Mouse (Mus musculus) CH12F3 (cell line): ENCODE data around the gene Nrn1.

Source experiments
- in situ Hi-C: fragments of 300-500 bp; cut with MboI; formaldehyde crosslinking; loops from 2 replicates; pipeline ENCODE4 v1.14.3; 2020; ENCODE audit warnings: low sequenced_read_pairs

Nrn1 gene

DNA sequence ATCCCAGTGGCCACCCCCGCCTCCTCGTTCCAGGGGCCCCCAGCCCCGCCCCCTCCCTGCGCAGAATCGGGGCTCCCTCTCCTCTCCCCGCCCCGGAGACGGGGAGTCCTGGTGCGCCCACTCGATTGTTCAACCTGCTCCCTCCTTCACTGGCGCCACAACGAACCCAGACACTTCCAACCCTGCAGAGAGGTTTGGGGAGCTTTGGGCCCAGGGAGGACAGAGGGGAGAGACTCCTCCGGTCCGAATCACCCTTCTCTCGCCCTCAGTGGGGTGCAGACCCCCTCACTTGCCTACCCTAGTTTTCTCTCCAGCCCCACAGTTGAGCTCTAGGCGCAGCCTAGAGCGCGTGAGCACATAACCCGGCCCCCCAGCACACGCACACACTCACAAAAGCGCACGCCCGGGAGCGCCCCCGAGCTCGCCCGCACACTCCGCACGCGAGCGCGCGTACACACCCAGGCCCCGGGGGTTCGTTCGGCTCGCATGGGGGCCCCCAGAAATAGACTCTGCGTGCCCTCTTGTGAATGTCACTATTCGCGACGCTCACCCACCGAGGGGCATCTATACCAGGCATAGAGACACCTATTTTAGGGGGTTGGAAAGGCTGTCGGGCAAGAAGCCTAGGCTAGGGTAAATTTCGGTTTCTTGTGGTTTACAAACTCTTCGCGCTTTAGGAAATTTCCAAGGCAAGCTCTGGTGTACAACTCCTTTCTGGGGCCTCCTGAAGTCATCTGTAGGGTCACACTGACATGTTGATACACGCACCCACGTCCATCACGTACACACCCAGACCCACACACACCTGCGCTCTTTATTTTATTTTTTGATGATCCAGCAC lies at the start of gene Nrn1:
TSS of gene Nrn1 (minus strand) at position 401 of the 841 bp plus-strand sequence.
- in situ Hi-C loops: no loop called here

DNA sequence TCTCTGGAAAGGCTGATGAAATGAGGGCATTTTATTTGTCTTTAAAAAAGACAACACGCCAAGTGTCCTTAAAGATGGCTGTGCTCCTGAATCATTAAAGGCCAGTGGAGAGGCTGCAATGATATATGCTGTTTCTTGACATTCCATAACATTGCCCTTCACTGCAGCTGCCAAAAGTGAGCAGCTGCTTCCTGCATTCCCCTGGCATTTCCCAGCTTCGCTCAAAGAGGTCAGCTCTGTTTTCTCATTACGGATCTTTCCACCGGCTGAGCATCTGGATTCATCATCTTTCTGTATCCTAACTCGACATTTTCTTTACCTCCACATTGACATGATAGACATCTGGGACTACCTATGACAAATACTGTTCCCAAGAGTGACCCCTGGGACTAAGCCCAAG lies 44.7 kb upstream of the Nrn1 start:
- in situ Hi-C loops: no loop called here

DNA sequence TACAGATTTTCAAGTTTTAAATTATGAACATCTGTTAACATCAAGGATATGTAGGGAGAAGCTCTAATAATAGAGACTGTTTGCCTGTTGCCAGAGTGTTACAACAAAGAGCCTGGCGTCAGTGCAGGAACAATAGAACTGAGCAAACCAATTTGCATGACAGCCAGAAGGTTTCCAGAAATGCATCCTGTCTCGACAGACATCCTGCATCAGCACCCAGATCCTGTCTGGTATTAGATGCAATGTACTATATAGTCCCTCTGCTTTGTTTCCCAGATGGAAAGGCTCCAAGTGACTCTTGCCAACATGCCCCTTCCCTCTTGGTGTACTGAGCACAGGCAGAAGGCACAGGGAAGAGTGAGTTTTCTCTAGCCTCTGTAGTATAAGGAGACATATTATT lies 31.9 kb upstream of the Nrn1 start:
- in situ Hi-C loops: no loop called here

DNA sequence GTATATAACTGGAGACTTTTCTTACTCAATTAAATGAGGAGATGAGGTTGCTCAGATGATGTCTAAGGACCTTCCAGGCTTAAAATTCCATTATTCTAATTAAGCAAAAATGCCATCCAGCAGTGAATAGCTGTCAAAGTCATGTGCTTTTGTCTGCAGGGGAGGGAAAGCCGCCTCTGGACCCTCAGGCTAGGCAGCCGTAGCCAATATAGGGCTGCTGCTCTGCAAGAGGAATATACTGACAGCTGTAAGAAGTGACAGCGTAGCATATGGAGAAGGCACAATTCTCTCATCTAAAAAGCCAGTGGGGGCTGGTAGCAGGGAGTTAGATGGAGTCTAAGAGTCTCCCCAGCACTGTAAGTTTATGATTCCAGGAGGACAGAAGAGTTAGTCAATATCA lies 16.9 kb upstream of the Nrn1 start:
- in situ Hi-C loops: no loop called here

DNA sequence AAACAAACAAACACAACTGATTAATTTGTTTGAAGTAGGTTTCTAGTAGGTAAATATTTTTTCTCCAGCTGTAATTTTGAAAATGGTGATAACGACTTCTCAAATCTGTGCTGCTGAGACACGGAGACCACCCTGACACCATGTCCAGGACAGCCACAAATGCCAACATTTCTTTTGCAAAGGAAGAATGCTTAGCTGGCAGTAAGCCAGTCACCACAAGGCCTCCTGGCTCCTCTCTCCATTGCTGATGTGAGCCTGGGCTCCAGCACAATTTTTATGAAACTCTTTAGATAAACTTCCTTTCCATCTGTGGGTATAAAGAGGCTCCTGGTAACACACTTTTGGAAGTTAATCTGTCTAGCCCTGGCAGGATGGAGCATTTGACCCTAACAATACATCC lies 15.1 kb upstream of the Nrn1 start:
- in situ Hi-C loops: no loop called here

DNA sequence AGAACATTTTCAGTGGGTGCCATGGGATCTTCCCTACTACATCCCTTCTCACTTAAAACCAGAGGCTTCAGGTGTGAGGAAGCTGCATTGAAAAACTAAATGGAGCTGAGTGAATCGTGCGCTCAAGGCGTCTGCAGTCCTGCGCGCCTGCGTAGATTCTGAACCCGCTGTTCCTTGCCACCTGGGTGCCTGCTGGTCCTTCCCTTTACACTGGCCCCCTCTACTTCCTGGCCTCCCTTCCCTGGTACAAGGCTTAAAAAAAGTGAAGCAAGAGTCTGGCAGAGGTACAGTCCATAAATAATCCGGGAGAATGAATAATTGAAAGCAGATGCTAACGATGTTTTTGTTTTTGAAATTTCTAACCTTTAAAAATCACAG lies 1.7 kb upstream of the Nrn1 start:
- in situ Hi-C loops: no loop called here

DNA sequence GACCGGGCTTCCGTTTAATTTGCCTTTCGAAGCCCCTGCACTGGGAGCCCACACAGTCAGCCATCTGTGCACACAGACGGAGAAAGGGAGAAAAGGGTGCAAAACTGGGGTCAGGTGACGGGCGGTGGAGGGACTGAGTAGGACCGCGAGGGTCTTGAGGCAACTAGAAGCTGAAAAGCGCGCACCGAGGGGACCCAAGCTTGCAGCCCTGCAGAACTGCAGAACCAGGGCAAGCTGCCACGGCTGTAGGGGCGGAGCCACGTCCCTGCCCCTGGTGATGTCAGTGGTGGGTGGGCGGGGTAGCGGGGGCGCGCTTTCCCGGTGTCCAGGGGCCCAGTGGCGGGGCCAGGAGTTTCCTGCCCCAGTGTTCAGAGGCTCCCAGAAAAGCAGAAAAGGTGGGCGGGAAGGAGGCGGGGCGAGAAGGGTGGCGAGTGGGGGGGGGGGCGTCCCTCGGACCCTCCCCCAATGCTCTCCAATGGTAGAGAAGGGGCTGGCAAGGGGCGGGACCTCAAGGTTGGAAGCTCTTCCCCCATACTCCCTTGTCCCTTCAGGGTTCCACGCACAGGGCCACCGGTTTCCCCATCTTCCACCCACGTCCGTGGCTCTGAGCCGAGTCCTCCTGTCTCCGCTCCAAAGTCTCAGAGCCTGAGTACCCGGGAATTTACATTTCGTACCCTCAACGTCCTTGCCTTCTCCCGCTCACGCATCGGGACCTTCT lies 1.1 kb upstream of the Nrn1 start:
- in situ Hi-C loops: no loop called here

DNA sequence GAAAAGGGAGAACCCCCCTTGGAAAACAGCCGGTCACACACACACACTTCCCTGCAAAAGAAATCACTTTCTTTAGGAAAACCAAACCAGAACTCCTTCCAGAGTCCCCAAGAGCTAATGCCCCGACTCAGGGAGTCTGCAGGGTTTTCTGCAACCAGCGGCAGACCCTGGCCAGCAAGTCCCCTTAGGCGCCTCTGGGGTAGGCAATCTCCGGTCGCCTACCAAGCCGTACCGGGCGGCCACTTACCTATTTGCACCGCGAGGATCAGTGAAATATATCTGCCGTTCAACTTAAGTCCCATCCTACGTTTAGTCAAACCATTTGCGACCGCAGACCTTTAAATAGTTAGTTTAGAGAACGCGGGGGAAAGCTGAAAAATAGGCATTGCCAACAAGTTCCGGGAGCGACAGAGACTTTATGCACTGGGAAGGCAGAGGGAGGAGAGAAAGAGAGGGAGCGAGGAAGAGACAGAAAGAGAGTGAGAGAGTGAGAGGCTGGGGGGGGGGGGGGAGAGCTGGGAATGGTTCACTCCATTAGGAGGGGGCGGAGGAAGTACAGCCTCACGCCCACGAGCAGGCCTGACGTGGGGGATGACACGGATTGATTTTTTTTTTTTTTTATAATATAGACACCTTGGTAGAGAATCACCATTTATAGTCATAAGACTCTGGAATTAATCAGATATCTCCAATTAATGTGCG lies 791 bp downstream of the Nrn1 start:
- in situ Hi-C loops: no loop called here

DNA sequence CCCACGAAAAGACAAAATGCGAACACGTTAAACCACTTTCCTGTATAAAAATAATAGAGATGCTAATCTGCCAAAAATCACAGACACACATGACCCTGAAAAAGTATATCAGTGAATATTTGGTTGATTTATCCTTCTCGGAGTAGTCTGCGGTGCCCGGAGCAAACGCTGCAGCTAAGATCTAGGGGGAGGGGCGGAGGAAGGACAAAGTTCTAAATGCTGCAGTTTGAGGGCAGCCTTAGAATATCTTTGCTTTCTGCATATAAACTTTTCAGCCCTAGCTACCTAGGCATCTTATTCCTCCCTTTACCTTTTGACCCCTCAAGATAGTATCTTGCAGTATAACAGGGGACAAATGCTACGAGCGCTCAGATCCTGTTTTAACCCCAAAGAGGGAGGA lies 1.4 kb downstream of the Nrn1 start:
- in situ Hi-C loops: no loop called here

DNA sequence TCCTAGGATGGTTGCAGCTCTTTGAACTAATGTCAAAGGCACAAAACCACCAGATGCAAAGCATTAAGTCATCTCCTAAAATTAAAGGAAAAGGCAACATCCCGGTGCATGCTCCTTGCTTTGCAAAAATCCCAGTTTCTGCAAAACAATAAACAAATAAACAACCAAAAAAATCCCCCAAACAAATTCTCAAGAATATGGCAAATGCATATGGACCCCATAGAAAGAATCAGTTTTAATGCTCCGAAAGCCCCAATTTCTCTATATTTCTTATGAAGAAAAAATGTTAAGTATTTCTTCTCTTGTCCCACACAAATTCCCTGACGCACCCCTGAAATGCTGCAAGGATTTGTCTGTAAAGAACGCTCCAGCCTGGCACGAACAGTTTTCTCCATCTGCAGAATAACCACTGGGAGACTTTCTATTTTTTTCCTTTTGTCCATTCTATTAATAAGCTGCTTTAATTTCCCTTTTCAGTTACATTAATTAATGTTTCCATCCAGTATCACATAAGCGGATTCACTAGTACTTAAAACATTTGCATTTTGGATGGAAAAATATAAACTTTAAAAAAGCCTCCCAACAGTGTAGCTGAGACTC lies 1.9 kb downstream of the Nrn1 start:
- in situ Hi-C loops: no loop called here

DNA sequence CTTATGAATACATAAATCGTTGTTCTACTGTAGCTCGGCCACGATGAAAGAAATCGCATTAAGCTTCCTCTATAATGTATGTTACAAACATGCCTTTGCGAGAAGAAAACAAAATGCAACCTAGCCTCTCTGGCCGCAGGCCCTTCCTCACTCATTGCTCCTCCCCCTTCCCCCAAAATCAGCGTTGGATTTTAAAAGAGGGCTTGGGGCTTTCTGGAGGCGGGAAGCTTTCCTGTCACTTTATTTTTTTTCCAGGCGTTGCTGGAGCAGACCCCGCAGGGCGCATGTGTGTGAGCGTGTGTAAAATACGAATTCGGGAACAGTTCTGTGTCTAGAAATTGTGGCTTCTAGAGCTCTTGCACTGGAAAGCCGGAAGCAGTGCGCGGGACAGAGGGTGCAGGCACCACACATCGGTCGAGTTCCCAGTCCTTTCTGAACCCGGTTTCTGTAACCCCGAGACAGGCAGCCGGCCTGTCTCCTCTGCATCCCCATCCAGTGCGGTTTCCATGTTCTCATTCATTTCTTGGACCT lies 2.9 kb downstream of the Nrn1 start:
- in situ Hi-C loops: no loop called here

DNA sequence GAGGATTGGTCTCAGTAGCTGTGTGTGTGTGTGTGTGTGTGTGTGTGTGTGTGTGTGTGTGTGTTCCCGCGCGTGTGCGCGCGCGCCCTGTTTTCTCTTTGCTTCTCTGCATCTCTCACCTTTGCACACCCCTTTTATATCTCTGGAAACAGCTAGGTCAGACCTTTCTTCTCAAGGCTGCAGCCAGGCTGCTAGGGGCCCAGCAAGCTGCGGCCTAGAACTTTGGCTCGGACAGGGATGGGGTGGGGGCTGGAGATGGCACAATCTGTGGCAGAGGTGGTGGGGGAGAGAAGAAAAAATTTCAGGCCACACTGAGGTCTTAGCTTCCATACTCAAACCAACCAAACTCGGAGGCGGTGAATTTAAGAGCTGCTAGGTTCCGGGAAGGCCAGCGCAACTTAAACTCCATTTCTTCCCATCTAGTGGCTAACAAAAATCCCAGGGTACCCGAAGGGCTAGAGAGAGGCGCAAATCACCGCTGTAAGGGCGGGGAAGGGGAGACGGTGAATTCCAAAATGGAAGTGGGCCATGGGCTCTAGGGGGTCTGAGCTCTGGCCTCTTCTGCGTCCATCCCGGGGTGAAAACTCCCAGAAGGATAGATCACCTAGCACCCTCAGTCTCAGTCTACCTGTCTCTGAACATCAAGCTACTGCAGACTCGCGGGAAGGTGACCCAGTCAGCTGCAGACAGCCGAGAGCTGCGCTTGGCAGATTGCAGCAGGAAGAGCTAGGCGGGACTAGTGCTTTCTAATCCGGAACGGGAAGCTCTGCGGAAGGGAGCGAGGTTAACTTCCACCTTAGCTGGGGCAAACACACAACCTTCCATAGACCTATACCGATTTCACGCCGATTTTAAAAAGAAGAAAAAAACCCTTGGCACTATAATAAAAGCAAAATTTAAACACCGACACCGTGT lies 3.7 kb downstream of the Nrn1 start:
- in situ Hi-C loops: no loop called here

DNA sequence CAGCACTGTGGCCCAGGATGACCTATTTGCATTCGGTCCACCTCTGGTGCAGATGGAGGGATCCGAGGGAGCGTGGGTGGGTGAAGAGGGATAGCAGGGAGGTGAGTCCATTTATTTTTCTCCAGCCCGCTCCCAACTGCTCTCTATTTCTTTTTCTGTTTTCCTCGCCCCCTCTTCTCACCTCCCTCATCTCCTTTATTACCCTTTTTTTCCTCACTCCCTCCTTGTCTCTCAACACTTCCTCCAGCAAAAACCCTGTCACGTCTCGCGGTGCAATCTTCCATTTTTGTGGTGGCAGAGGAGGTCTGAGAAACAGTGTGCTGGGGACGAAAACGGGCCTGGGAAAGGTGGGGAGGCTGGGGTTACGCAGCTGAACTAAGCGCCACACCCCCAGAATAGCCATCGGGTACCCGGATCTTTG lies 4.6 kb downstream of the Nrn1 start:
- in situ Hi-C loops: no loop called here

DNA sequence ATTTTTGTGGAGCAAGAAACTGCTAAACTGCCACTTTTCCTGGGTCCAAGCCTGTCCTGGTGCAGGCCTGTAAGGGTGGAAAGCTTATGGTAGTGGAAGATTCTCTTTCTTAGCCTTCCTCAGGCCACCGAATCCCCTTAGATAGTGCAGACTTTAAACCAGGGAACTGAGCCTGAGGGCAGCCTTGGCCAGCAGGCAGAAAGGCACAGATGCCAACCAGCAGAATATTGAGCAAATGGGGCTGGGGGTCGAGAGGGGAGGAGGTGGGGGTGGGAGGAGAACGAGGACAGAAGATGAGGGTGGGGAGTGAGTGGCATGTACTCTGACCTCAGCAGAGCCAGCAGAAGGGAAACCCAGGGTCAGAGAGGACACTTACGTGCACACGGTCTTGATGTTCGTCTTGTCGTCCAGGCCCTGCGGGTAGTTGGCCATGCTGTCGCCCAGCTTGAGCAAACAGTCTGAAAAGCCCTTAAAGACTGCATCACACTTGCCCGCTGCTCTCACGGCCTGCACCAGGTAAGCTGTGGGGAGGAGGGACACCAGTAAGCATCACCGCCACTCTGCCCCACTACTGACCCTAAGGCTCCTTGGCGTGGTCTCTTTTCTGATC lies 5.1 kb downstream of the Nrn1 start:
- in situ Hi-C loops: no loop called here

DNA sequence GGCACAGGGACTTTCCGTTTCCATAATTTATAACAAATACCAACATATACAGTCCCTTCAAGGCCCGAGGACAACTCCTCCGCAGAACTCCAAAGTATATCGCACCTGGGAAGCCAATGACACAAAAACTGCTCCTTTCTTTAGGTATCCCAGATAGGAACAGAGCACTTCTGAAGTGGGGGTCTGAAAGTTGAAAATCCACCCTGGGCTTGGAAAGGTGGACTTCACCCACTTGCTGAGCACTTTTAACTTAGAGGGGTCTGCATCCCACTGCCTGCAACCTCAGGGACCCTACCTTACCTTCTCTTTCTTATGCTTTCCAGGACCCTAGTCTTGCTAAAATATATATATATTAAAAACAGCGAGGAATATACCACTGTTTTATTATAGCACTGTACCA lies 6.4 kb downstream of the Nrn1 start:
- in situ Hi-C loops: no loop called here

DNA sequence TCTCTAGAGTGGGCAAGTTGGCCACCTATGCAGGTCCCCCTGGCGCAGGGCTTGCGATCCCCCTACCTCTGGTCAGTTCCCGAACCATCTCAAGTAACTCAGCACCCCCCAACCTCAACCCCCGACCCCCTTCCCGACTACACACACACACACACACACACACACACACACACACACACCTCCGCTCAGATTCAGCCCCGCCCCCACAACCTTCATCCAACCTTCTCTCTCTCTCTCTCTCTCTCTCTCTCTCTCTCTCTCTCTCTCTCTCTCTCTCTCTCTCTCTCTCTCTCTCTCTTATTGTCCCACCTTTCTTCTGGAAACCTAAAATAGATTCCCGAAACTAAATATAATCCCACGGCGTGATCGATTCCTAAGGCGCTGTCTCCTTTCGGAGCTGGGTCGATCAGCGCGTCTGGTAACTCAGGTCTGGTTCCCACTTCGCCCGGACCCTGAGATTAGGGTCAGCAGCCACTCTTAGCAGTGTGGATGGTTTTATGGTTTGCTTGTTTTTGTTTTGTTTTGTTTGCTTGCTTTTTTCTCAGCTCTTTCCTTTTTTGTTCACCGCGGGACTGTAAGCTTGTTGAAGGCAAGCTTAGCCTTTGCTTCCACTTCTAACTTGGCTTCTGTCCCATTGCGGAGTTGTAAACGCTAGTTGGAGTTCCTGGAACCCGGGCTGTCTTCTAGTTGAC lies 7.0 kb downstream of the Nrn1 start:
- in situ Hi-C loops: no loop called here

DNA sequence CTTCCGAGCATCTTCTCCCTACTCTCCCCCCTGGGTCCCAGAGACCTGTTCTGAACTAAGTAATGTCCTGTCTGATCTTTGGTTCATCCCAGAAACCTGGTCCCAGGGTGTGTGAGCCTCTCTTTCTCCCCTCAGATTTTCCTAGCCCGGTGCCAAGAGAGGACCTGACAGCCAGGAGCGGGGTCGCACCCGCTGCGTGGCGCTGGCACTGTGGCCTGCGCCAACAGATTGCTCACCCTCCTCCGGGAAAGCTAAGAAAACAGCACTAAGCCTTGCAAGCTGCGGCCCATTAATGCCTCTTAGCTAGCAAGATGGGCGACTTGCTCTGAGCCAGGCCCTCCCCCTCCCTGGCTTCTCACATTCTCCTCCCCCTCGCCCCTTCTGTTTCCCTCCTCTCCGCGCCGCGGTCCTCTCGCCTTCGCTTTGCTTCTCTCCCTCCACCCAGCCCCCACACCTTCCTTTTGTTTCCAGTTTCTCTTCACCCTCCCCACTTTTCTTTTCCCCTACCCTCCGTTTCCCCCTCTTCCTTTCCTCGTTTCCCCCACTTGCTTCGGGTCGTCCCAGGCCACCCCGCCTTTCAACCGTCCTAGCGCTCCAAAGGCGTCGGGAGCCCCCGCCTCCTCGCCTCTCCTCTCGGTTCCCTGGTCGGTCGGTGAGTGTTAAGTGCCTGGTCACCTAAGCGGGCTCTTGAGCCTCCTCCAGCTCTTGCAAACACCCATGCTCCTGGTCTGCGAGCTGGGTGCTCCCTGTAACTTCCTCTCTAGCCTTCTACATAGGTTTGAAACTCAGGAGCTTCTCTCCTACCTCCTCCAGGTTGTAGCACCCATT lies 7.8 kb downstream of the Nrn1 start:
- in situ Hi-C loops: no loop called here

DNA sequence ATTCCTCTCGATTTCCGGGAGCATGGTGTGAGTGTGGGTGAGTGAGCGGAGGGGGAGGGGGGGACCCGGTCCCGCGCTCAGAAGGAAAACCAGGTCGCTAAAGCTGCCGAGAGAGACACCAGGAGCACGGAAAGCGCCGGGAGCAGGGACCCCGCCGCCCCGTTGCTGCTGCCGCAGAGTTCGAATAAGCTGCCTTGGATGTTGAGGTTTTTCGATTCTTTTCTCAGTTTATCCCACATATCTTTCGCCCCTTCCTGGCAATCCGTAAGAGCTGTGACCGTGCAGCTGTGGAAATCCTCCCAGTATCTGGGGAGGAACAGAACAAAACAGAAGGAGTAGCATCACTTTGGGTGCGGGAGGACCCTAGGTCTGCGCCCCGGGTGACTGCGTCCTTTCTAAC lies 8.4 kb downstream of the Nrn1 start:
- in situ Hi-C loops: no loop called here
